Mouse (Mus musculus) cerebellum, adult 11-12 months (tissue): ENCODE measurements around the gene Abca9.

Experiments
- DNase-seq: peaks from one replicate; pipeline ENCODE4 v3.0.0; 2022

The Abca9 gene

GRCm38 (mm10) chr11:110060127-110060526 is 107.9 kb downstream of the Abca9 start:
- no peak for DNase-seq

- DNase-seq, result no peak
Observed at GRCm38 (mm10) chr11:110053681-110054080, 114.3 kb downstream of the Abca9 start.
